Mouse (Mus musculus): ENCODE measurements at regions not wholly inside any gene's neighbourhood (a gene's known extent, or its start where the extent isn't known, plus 50 kb on each side); places are given as distances from the start of the nearest gene placed in this dataset.

DNA sequence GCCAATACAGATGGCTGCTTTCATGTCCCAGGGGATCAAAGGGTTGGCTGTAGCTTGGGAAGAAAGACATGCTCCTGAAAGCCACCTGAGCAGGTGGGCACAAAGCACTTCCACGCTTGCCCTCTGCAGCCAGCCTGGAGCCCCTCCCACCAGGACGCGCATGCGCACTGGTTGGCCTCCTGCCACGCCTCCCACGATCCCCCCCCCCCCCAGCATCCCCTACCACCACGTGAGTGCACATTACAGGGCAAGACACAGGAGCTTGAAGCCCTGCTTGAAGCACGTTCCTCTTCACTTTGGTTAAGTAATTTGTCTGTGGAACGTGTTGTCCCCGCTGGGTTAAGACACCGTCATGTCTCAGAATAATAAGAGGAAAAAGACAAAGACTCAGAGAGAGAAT is 124.6 kb downstream of the Vegfa start:
- Histone ChIP-seq H3K27ac (ENCODE audit: low read length) (no peak overlapping the region), H3K36me3 (ENCODE audit: control insufficient read depth, insufficient read depth) (no peaks in the 10 kb centered on the region), H3K4me3 (ENCODE audit: low read depth, low read length) (no peak overlapping the region), H3K9me3 (replicated peaks; ENCODE audit: control insufficient read depth, low read length) (no peaks in the 10 kb centered on the region), H3K27me3 (ENCODE audit: control insufficient read depth, insufficient read depth, low read depth, low read length) (no peaks in the 10 kb centered on the region), H3K9ac (ENCODE audit: low read depth, low read length) (no peak overlapping the region), H3K4me2 (ENCODE audit: low read depth, low read length) (no peak overlapping the region), H3K4me1 (ENCODE audit: control insufficient read depth, low read depth, low read length) (no peaks in the 10 kb centered on the region)
- 55% methylated on average over 11 of the region's 11 CpGs for WGBS (ENCODE audit: insufficient replicate concordance)
- no peak for ATAC-seq (ENCODE audit: low read depth)

GRCm38 (mm10) chr17:45905596-45905995 is 126.6 kb downstream of the Vegfa start:
- Histone ChIP-seq H3K9ac (ENCODE audit: low read depth, low read length) (no peak overlapping the region), H3K36me3 (ENCODE audit: control insufficient read depth, insufficient read depth) (no peaks in the 10 kb centered on the region), H3K27ac (ENCODE audit: low read length) (no peak overlapping the region), H3K4me1 (ENCODE audit: control insufficient read depth, low read depth, low read length) (no peaks in the 10 kb centered on the region), H3K4me3 (ENCODE audit: low read depth, low read length) (no peak overlapping the region), H3K9me3 (replicated peaks; ENCODE audit: control insufficient read depth, low read length) (no peaks in the 10 kb centered on the region), H3K27me3 (ENCODE audit: control insufficient read depth, insufficient read depth, low read depth, low read length) (no peaks in the 10 kb centered on the region), H3K4me2 (ENCODE audit: low read depth, low read length) (no peak overlapping the region)
- 54% methylated on average over 7 of the region's 7 CpGs for WGBS (ENCODE audit: insufficient replicate concordance)
- ATAC-seq (ENCODE audit: low read depth) = no peak

DNA sequence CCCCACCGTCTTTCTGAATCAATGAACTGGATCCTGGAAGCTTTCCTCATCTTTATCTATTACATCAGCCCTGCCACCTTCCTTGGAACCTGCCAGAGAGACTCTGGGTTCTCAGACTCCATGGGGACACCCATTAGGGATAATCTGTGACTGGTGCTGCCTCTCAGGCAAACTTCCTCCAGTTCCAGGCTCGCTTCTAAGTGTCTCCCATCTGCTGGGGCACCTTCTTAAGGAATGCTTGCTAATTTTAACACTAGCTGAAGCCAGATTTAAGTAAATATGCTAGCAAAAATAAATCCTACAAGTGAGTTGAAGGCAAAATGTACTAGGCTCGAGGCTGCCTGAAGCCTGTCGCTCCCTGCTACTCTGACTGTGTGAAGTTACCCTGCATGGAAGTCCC is 127.9 kb downstream of the Vegfa start:
- H3K4me2 ChIP-seq (ENCODE audit: low read depth, low read length) = no peak overlapping the region
- no peaks in the 10 kb centered on the region for H3K27me3 ChIP-seq (ENCODE audit: control insufficient read depth, insufficient read depth, low read depth, low read length)
- no peak overlapping the region for H3K4me3 ChIP-seq (ENCODE audit: low read depth, low read length)
- 67% methylated on average over 4 of the region's 4 CpGs for WGBS (ENCODE audit: insufficient replicate concordance)
- no peaks in the 10 kb centered on the region for H3K4me1 ChIP-seq (ENCODE audit: control insufficient read depth, low read depth, low read length)
- no peak overlapping the region for H3K27ac ChIP-seq (ENCODE audit: low read length)
- H3K36me3 ChIP-seq (ENCODE audit: control insufficient read depth, insufficient read depth) = no peaks in the 10 kb centered on the region
- H3K9me3 ChIP-seq (replicated peaks; ENCODE audit: control insufficient read depth, low read length) = no peaks in the 10 kb centered on the region
- no peak overlapping the region for H3K9ac ChIP-seq (ENCODE audit: low read depth, low read length)
- ATAC-seq (ENCODE audit: low read depth) = no peak

- Histone ChIP-seq H3K9ac (ENCODE audit: low read depth, low read length) (no peak overlapping the region), H3K9me3 (replicated peaks; ENCODE audit: control insufficient read depth, low read length) (no peaks in the 10 kb centered on the region), H3K4me2 (ENCODE audit: low read depth, low read length) (no peak overlapping the region), H3K4me1 (ENCODE audit: control insufficient read depth, low read depth, low read length) (no peaks in the 10 kb centered on the region), H3K27me3 (ENCODE audit: control insufficient read depth, insufficient read depth, low read depth, low read length) (no peaks in the 10 kb centered on the region), H3K36me3 (ENCODE audit: control insufficient read depth, insufficient read depth) (no peaks in the 10 kb centered on the region), H3K27ac (ENCODE audit: low read length) (no peak overlapping the region), H3K4me3 (ENCODE audit: low read depth, low read length) (no peak overlapping the region)
- no peak for ATAC-seq (ENCODE audit: low read depth)
- WGBS (ENCODE audit: insufficient replicate concordance) = 65% methylated on average over 9 of the region's 9 CpGs
These were observed 128.9 kb downstream of the Vegfa start for GRCm38 (mm10) chr17:45903294-45903693.

DNA sequence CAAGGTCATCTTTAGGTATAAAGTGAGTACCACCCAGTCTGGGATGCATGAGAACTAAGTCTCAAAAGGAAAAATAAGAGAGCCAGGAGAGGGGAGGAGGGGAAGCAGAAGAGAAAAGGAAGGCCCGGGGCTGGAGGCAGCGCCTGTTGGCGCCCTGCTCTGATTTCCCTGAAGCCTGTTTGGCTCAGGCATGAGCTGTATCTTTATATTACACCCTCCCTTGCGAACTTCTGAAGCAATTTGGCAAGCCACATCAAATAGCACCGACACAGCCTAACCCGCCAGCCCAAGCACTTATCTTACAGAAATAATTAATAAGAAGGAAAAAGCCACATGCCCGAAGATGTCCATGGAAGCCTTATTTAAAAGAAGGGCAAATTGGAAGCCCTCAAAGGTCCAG is 129.5 kb downstream of the Vegfa start:
- Histone ChIP-seq H3K4me3 (ENCODE audit: low read depth, low read length) (no peak overlapping the region), H3K9me3 (replicated peaks; ENCODE audit: control insufficient read depth, low read length) (no peaks in the 10 kb centered on the region), H3K9ac (ENCODE audit: low read depth, low read length) (no peak overlapping the region), H3K36me3 (ENCODE audit: control insufficient read depth, insufficient read depth) (no peaks in the 10 kb centered on the region), H3K27ac (ENCODE audit: low read length) (no peak overlapping the region), H3K4me2 (ENCODE audit: low read depth, low read length) (no peak overlapping the region), H3K4me1 (ENCODE audit: control insufficient read depth, low read depth, low read length) (no peaks in the 10 kb centered on the region), H3K27me3 (ENCODE audit: control insufficient read depth, insufficient read depth, low read depth, low read length) (no peaks in the 10 kb centered on the region)
- no peak for ATAC-seq (ENCODE audit: low read depth)
- 70% methylated on average over 7 of the region's 7 CpGs for WGBS (ENCODE audit: insufficient replicate concordance)

- WGBS (ENCODE audit: insufficient replicate concordance) = 75% methylated on average over 4 of the region's 4 CpGs
- no peaks in the 10 kb centered on the region for H3K9me3 ChIP-seq (replicated peaks; ENCODE audit: control insufficient read depth, low read length)
- no peak overlapping the region for H3K9ac ChIP-seq (ENCODE audit: low read depth, low read length)
- H3K27ac ChIP-seq (ENCODE audit: low read length) = no peak overlapping the region
- no peak for ATAC-seq (ENCODE audit: low read depth)
- H3K27me3 ChIP-seq (ENCODE audit: control insufficient read depth, insufficient read depth, low read depth, low read length) = no peaks in the 10 kb centered on the region
- no peak overlapping the region for H3K4me3 ChIP-seq (ENCODE audit: low read depth, low read length)
- H3K36me3 ChIP-seq (ENCODE audit: control insufficient read depth, insufficient read depth) = no peaks in the 10 kb centered on the region
- no peaks in the 10 kb centered on the region for H3K4me1 ChIP-seq (ENCODE audit: control insufficient read depth, low read depth, low read length)
- H3K4me2 ChIP-seq (ENCODE audit: low read depth, low read length) = no peak overlapping the region
These were observed 135.3 kb downstream of the Vegfa start for GRCm38 (mm10) chr17:45896922-45897302.

- Histone ChIP-seq H3K27ac (ENCODE audit: low read length) (no peak overlapping the region), H3K4me1 (ENCODE audit: control insufficient read depth, low read depth, low read length) (no peaks in the 10 kb centered on the region), H3K4me2 (ENCODE audit: low read depth, low read length) (no peak overlapping the region), H3K27me3 (ENCODE audit: control insufficient read depth, insufficient read depth, low read depth, low read length) (no peaks in the 10 kb centered on the region), H3K9me3 (replicated peaks; ENCODE audit: control insufficient read depth, low read length) (no peaks in the 10 kb centered on the region), H3K9ac (ENCODE audit: low read depth, low read length) (no peak overlapping the region), H3K36me3 (ENCODE audit: control insufficient read depth, insufficient read depth) (no peaks in the 10 kb centered on the region), H3K4me3 (ENCODE audit: low read depth, low read length) (no peak overlapping the region)
- WGBS (ENCODE audit: insufficient replicate concordance) = 64% methylated on average over 12 of the region's 12 CpGs
- no peak for ATAC-seq (ENCODE audit: low read depth)
These were observed 135.8 kb downstream of the Vegfa start for GRCm38 (mm10) chr17:45896142-45896921.

GRCm38 (mm10) chr17:45894166-45894565 is 138.0 kb downstream of the Vegfa start:
- Histone ChIP-seq H3K4me2 (ENCODE audit: low read depth, low read length) (no peak overlapping the region), H3K36me3 (ENCODE audit: control insufficient read depth, insufficient read depth) (no peaks in the 10 kb centered on the region), H3K27me3 (ENCODE audit: control insufficient read depth, insufficient read depth, low read depth, low read length) (no peaks in the 10 kb centered on the region), H3K27ac (ENCODE audit: low read length) (no peak overlapping the region), H3K4me3 (ENCODE audit: low read depth, low read length) (no peak overlapping the region), H3K9me3 (replicated peaks; ENCODE audit: control insufficient read depth, low read length) (no peaks in the 10 kb centered on the region), H3K9ac (ENCODE audit: low read depth, low read length) (no peak overlapping the region), H3K4me1 (ENCODE audit: control insufficient read depth, low read depth, low read length) (no peaks in the 10 kb centered on the region)
- 64% methylated on average over 5 of the region's 5 CpGs for WGBS (ENCODE audit: insufficient replicate concordance)
- no peak for ATAC-seq (ENCODE audit: low read depth)

GRCm38 (mm10) chr17:45893698-45894097 is 138.5 kb downstream of the Vegfa start:
- no peak for ATAC-seq (ENCODE audit: low read depth)
- 43% methylated on average over 6 of the region's 6 CpGs for WGBS (ENCODE audit: insufficient replicate concordance)

More at GRCm38 (mm10) chr17:45893698-45894097, 138.5 kb downstream of the Vegfa start:
- no peak overlapping the region for H3K4me3 ChIP-seq (ENCODE audit: low read depth, low read length)
- no peaks in the 10 kb centered on the region for H3K4me1 ChIP-seq (ENCODE audit: control insufficient read depth, low read depth, low read length)
- H3K27me3 ChIP-seq (ENCODE audit: control insufficient read depth, insufficient read depth, low read depth, low read length) = no peaks in the 10 kb centered on the region
- no peak overlapping the region for H3K9ac ChIP-seq (ENCODE audit: low read depth, low read length)
- no peak overlapping the region for H3K4me2 ChIP-seq (ENCODE audit: low read depth, low read length)
- no peaks in the 10 kb centered on the region for H3K9me3 ChIP-seq (replicated peaks; ENCODE audit: control insufficient read depth, low read length)
- no peak overlapping the region for H3K27ac ChIP-seq (ENCODE audit: low read length)
- H3K36me3 ChIP-seq (ENCODE audit: control insufficient read depth, insufficient read depth) = no peaks in the 10 kb centered on the region
